Comparison of ENCODE assay signal across 14 mouse cellular contexts in genomic region chr3:103857036-103857805, GRCm38 (mm10). TPM values are rescaled to one million over a fixed set of nuclear protein-coding genes. Genes with fewer than 3 reads are reported as not detected.
DNase-seq lines count a peak whose midpoint lies in the region; ATAC-seq and TF ChIP-seq lines count a peak whose summit lies in the region.
"Had no signal": no experiment of that assay in that cellular context is flagged by ENCODE, and none has a peak within 500 bp of the region (broad histone marks: within the 10 kb centered on the region; RNA-seq: fewer than 3 reads in every experiment).

No protein-coding gene starts in this region.

- H3K4me1 ChIP-seq in kidney, adult 2 months (ENCODE audit: control insufficient read depth, insufficient read depth, low read length): peaks cover 3% of the 10 kb centered on the region; the same call in 1 of the 2 replicates
- peaks cover 2% of the 10 kb centered on the region; the same call in 1 of the 2 replicates for H3K4me1 ChIP-seq in small intestine, adult 2 months (ENCODE audit: control insufficient read depth, insufficient read depth, insufficient read length, low read length)
- H3K4me1 ChIP-seq: hindbrain, embryonic 15.5 days; midbrain, embryonic 12.5 days had no signal

- 85% methylated on average over 7 of the region's 7 CpGs for WGBS in kidney, adult 2 months
- WGBS in small intestine, adult 2 months: 76% methylated on average over 7 of the region's 7 CpGs

- no peak for TF ChIP-seq CTCF in kidney, adult 2 months (conservative IDR thresholded peaks at IDR 0.05; ENCODE audit: insufficient read depth, insufficient read length, low read depth, low read length)
- TF ChIP-seq CTCF in small intestine, adult 2 months (IDR thresholded peaks at IDR 0.05; ENCODE audit: extremely low read depth, insufficient read length, insufficient replicate concordance, low read depth, low read length): no peak

- peak; percentile 66 for ATAC-seq in activated CD4-positive, CD25-positive, alpha-beta regulatory T cell, adult 4 months
- ATAC-seq: lung, postnatal 0 days had no signal

- H3K27me3 ChIP-seq in kidney, adult 2 months (replicated peaks; ENCODE audit: control insufficient read depth, insufficient read depth, low read length): no peaks in the 10 kb centered on the region
- H3K27me3 ChIP-seq in small intestine, adult 2 months (ENCODE audit: control insufficient read depth, insufficient read depth, low read length): no peaks in the 10 kb centered on the region
- H3K27me3 ChIP-seq: heart, embryonic 15.5 days; hindbrain, embryonic 15.5 days; kidney, embryonic 15.5 days; midbrain, embryonic 12.5 days had no signal

- DNase-seq in kidney, adult 2 months: peak; percentile 13
- no peak for DNase-seq in kidney, postnatal 36 days
- DNase-seq in cerebellum, postnatal 10 days: peak; percentile 26 to 42
- no peak for DNase-seq in lung, adult 18-20 months
- DNase-seq in thymus, postnatal 0 days (ENCODE audit: low spot score): no peak
- DNase-seq: gastrocnemius, postnatal 36 days; right cerebral cortex, postnatal 4 days had no signal

- H3K27ac ChIP-seq in kidney, adult 2 months (ENCODE audit: insufficient read depth, low read depth, low read length): no peak overlapping the region
- peak overlapping the region; percentile 77 for H3K27ac ChIP-seq in small intestine, adult 2 months (ENCODE audit: insufficient read depth, low read depth, low read length)
- H3K27ac ChIP-seq: heart, embryonic 15.5 days; hindbrain, embryonic 15.5 days; kidney, embryonic 15.5 days; midbrain, embryonic 12.5 days had no signal

- H3K4me3 ChIP-seq in kidney, adult 2 months (ENCODE audit: insufficient read depth, low read depth, low read length): no peak overlapping the region
- no peak overlapping the region for H3K4me3 ChIP-seq in small intestine, adult 2 months (ENCODE audit: low read depth, low read length)
- H3K4me3 ChIP-seq: heart, embryonic 15.5 days; hindbrain, embryonic 15.5 days; kidney, embryonic 15.5 days; midbrain, embryonic 12.5 days had no signal

- no peak for TF ChIP-seq POLR2A in kidney, adult 2 months (IDR thresholded peaks at IDR 0.05; ENCODE audit: low read depth, low read length)
- TF ChIP-seq POLR2A in small intestine, adult 2 months (IDR thresholded peaks at IDR 0.05; ENCODE audit: low read depth, low read length): no peak

- no peaks in the 10 kb centered on the region for H3K36me3 ChIP-seq in kidney, adult 2 months (ENCODE audit: control insufficient read depth, insufficient read depth, low read length)
- 0 out of 2 replicates have a peak, but pooled peaks cover 2% of the 10 kb centered on the region for H3K36me3 ChIP-seq in small intestine, adult 2 months (ENCODE audit: control insufficient read depth, insufficient read depth, low read length)
- H3K36me3 ChIP-seq: heart, embryonic 15.5 days; hindbrain, embryonic 15.5 days; kidney, embryonic 15.5 days; midbrain, embryonic 12.5 days had no signal

RNA-seq across cellular contexts. Expression of gene Ptpn22, which starts 2.4 kb away (rescaled TPM):
- 1.8 and 2.3 TPM in 2 replicates for polyA plus RNA-seq in kidney, adult 2 months (2012; rRNA removed)
- 100 to 1,000 TPM; 302 to 352 TPM for polyA plus RNA-seq in activated CD4-positive, CD25-positive, alpha-beta regulatory T cell, adult 4 months (2017; shearing (Covaris generic))
- 1.5 and 6.3 TPM in 2 replicates for polyA plus RNA-seq in small intestine, adult 2 months (2012; rRNA removed)
- 59.5 and 64.6 TPM in 2 replicates for polyA plus RNA-seq in thymus, postnatal 0 days (2015; fragmentation: Nextera tagmentation; extraction: Ambion mirVana)

RNA-seq across cellular contexts. Expression of gene Bcl2l15, which starts 24.8 kb away (rescaled TPM):
- polyA plus RNA-seq in kidney, adult 2 months (2012; rRNA removed): 0.17 TPM in 1 of 2 replicates, not detected in the other
- 1 to 10 TPM; 3.1 to 7.9 TPM for polyA plus RNA-seq in activated CD4-positive, CD25-positive, alpha-beta regulatory T cell, adult 4 months (2017; shearing (Covaris generic))
- polyA plus RNA-seq in small intestine, adult 2 months (2012; rRNA removed): 0.66 and 23.5 TPM in 2 replicates
- 1.1 and 2.4 TPM in 2 replicates for polyA plus RNA-seq in thymus, postnatal 0 days (2015; fragmentation: Nextera tagmentation; extraction: Ambion mirVana)

RNA-seq across cellular contexts. Expression of gene Gm43064, which starts 47.8 kb away (rescaled TPM):
- 0.14 TPM in 2 replicates for polyA plus RNA-seq in kidney, adult 2 months (2012; rRNA removed)
- polyA plus RNA-seq in activated CD4-positive, CD25-positive, alpha-beta regulatory T cell, adult 4 months (2017; shearing (Covaris generic)): under 1 TPM in 1 of 2 experiments, not detected in 1; 0.36 TPM
- polyA plus RNA-seq in small intestine, adult 2 months (2012; rRNA removed): not detected in 2 replicates
- polyA plus RNA-seq in thymus, postnatal 0 days (2015; fragmentation: Nextera tagmentation; extraction: Ambion mirVana): 0.19 and 0.29 TPM in 2 replicates
- polyA plus RNA-seq: heart, embryonic 15.5 days; lung, postnatal 0 days; midbrain, embryonic 12.5 days had no signal

RNA-seq across cellular contexts. Expression of gene Ap4b1, which starts 47.9 kb away (rescaled TPM):
- polyA plus RNA-seq in kidney, adult 2 months (2012; rRNA removed): 13.8 and 15.7 TPM in 2 replicates
- polyA plus RNA-seq in activated CD4-positive, CD25-positive, alpha-beta regulatory T cell, adult 4 months (2017; shearing (Covaris generic)): 10 to 100 TPM; 10.8 to 18.3 TPM
- polyA plus RNA-seq in small intestine, adult 2 months (2012; rRNA removed): 3.8 and 9.4 TPM in 2 replicates
- 24.8 and 26.4 TPM in 2 replicates for polyA plus RNA-seq in thymus, postnatal 0 days (2015; fragmentation: Nextera tagmentation; extraction: Ambion mirVana)

RNA-seq across cellular contexts. Expression of gene Dclre1b, which starts 48.0 kb away (rescaled TPM):
- 8.9 and 12.5 TPM in 2 replicates for polyA plus RNA-seq in kidney, adult 2 months (2012; rRNA removed)
- 10 to 100 TPM; 18.4 to 30.4 TPM for polyA plus RNA-seq in activated CD4-positive, CD25-positive, alpha-beta regulatory T cell, adult 4 months (2017; shearing (Covaris generic))
- 5.2 and 5.3 TPM in 2 replicates for polyA plus RNA-seq in small intestine, adult 2 months (2012; rRNA removed)
- polyA plus RNA-seq in thymus, postnatal 0 days (2015; fragmentation: Nextera tagmentation; extraction: Ambion mirVana): 47.8 and 50.9 TPM in 2 replicates

Comparison
In these comparisons a context has a peak if more than half of its experiments do, and no peak if none do; other contexts are left out.
1. DNase-seq: peak in kidney, adult 2 months (single experiment) and cerebellum, postnatal 10 days (2 of 2); none in kidney, postnatal 36 days (0 of 2), lung, adult 18-20 months (0 of 2) and thymus, postnatal 0 days (single experiment).